Mouse (Mus musculus): Measurements from ENCODE around the gene Slc36a1. TPM values are rescaled to one million over a fixed set of nuclear protein-coding genes. Genes with fewer than 3 reads are reported as not detected.

The Slc36a1 gene
- 2.4 and 2.8 TPM in 2 replicates for polyA plus RNA-seq (2015; fragmentation: Nextera tagmentation; extraction: Ambion mirVana)

GRCm38 (mm10) chr11:55204159-55204596, at the start of gene Slc36a1:
Slc36a1 (plus strand) TSS chr11:55204350.
- H3K27ac ChIP-seq (ENCODE audit: low read length): peak within 1 kb of the TSS; percentile 33
- H3K4me2 ChIP-seq (ENCODE audit: low read depth, low read length): peak within 1 kb of the TSS; percentile 95
- H3K4me3 ChIP-seq (ENCODE audit: low read length): peak within 1 kb of the TSS; percentile 89
- H3K4me1 ChIP-seq (ENCODE audit: control insufficient read depth, insufficient read depth, low read length): peaks cover 10% of the 10 kb centered on the region
- ATAC-seq: peak; percentile 88
- no peaks in the 10 kb centered on the region for H3K36me3 ChIP-seq (ENCODE audit: control insufficient read depth, insufficient read depth, low read length)
- H3K9ac ChIP-seq (ENCODE audit: low read depth, low read length): peak within 1 kb of the TSS; percentile 87
- H3K27me3 ChIP-seq (replicated peaks; ENCODE audit: control insufficient read depth, insufficient read depth, low read length): no peaks in the 10 kb centered on the region
- WGBS: under 1% methylated on average over 31 of the region's 31 CpGs
- H3K9me3 ChIP-seq (ENCODE audit: control insufficient read depth, low read length): no peaks in the 10 kb centered on the region

GRCm38 (mm10) chr11:55154398-55155069, 49.6 kb upstream of the Slc36a1 start:
- 47% methylated on average over 3 of the region's 3 CpGs for WGBS
- H3K36me3 ChIP-seq (ENCODE audit: control insufficient read depth, insufficient read depth, low read length): no peaks in the 10 kb centered on the region
- no peak overlapping the region for H3K9ac ChIP-seq (ENCODE audit: low read depth, low read length)
- no peaks in the 10 kb centered on the region for H3K9me3 ChIP-seq (ENCODE audit: control insufficient read depth, low read length)
- H3K27ac ChIP-seq (ENCODE audit: low read length): no peak overlapping the region
- no peaks in the 10 kb centered on the region for H3K27me3 ChIP-seq (replicated peaks; ENCODE audit: control insufficient read depth, insufficient read depth, low read length)
- no peaks in the 10 kb centered on the region for H3K4me1 ChIP-seq (ENCODE audit: control insufficient read depth, insufficient read depth, low read length)
- H3K4me2 ChIP-seq (ENCODE audit: low read depth, low read length): no peak overlapping the region
- no peak overlapping the region for H3K4me3 ChIP-seq (ENCODE audit: low read length)
- no peak for ATAC-seq

- Histone ChIP-seq H3K27me3 (replicated peaks; ENCODE audit: control insufficient read depth, insufficient read depth, low read length) (no peaks in the 10 kb centered on the region), H3K4me1 (ENCODE audit: control insufficient read depth, insufficient read depth, low read length) (no peaks in the 10 kb centered on the region), H3K9ac (ENCODE audit: low read depth, low read length) (no peak overlapping the region), H3K27ac (ENCODE audit: low read length) (no peak overlapping the region), H3K4me3 (ENCODE audit: low read length) (no peak overlapping the region), H3K4me2 (ENCODE audit: low read depth, low read length) (no peak overlapping the region), H3K36me3 (ENCODE audit: control insufficient read depth, insufficient read depth, low read length) (no peaks in the 10 kb centered on the region), H3K9me3 (ENCODE audit: control insufficient read depth, low read length) (no peaks in the 10 kb centered on the region)
- 67% methylated on average over 6 of the region's 6 CpGs for WGBS
- ATAC-seq: no peak
Measured at GRCm38 (mm10) chr11:55155070-55155421, 49.1 kb upstream of the Slc36a1 start.

GRCm38 (mm10) chr11:55158785-55159359, 45.3 kb upstream of the Slc36a1 start:
- no peak overlapping the region for H3K27ac ChIP-seq (ENCODE audit: low read length)
- no peak overlapping the region for H3K9ac ChIP-seq (ENCODE audit: low read depth, low read length)
- no peaks in the 10 kb centered on the region for H3K4me1 ChIP-seq (ENCODE audit: control insufficient read depth, insufficient read depth, low read length)
- no peaks in the 10 kb centered on the region for H3K36me3 ChIP-seq (ENCODE audit: control insufficient read depth, insufficient read depth, low read length)
- no peak overlapping the region for H3K4me3 ChIP-seq (ENCODE audit: low read length)
- no peaks in the 10 kb centered on the region for H3K27me3 ChIP-seq (replicated peaks; ENCODE audit: control insufficient read depth, insufficient read depth, low read length)
- WGBS: 56% methylated on average over 13 of the region's 13 CpGs
- no peak overlapping the region for H3K4me2 ChIP-seq (ENCODE audit: low read depth, low read length)
- H3K9me3 ChIP-seq (ENCODE audit: control insufficient read depth, low read length): no peaks in the 10 kb centered on the region
- no peak for ATAC-seq

GRCm38 (mm10) chr11:55162670-55163069, 41.5 kb upstream of the Slc36a1 start:
- Histone ChIP-seq H3K4me1 (ENCODE audit: control insufficient read depth, insufficient read depth, low read length) (no peaks in the 10 kb centered on the region), H3K9me3 (ENCODE audit: control insufficient read depth, low read length) (no peaks in the 10 kb centered on the region), H3K9ac (ENCODE audit: low read depth, low read length) (no peak overlapping the region), H3K4me3 (ENCODE audit: low read length) (no peak overlapping the region), H3K27me3 (replicated peaks; ENCODE audit: control insufficient read depth, insufficient read depth, low read length) (no peaks in the 10 kb centered on the region), H3K27ac (ENCODE audit: low read length) (no peak overlapping the region), H3K36me3 (ENCODE audit: control insufficient read depth, insufficient read depth, low read length) (no peaks in the 10 kb centered on the region), H3K4me2 (ENCODE audit: low read depth, low read length) (no peak overlapping the region)
- WGBS: 53% methylated on average over 9 of the region's 9 CpGs
- no peak for ATAC-seq

- Histone ChIP-seq H3K4me1 (ENCODE audit: control insufficient read depth, insufficient read depth, low read length) (no peaks in the 10 kb centered on the region), H3K27me3 (replicated peaks; ENCODE audit: control insufficient read depth, insufficient read depth, low read length) (no peaks in the 10 kb centered on the region), H3K4me2 (ENCODE audit: low read depth, low read length) (no peak overlapping the region), H3K27ac (ENCODE audit: low read length) (no peak overlapping the region), H3K4me3 (ENCODE audit: low read length) (no peak overlapping the region), H3K36me3 (ENCODE audit: control insufficient read depth, insufficient read depth, low read length) (no peaks in the 10 kb centered on the region), H3K9me3 (ENCODE audit: control insufficient read depth, low read length) (no peaks in the 10 kb centered on the region), H3K9ac (ENCODE audit: low read depth, low read length) (no peak overlapping the region)
- 48% methylated on average over 3 of the region's 3 CpGs for WGBS
- no peak for ATAC-seq
Measured at GRCm38 (mm10) chr11:55164723-55165122, 39.4 kb upstream of the Slc36a1 start.

GRCm38 (mm10) chr11:55165748-55166147, 38.4 kb upstream of the Slc36a1 start:
- Histone ChIP-seq H3K27me3 (replicated peaks; ENCODE audit: control insufficient read depth, insufficient read depth, low read length) (no peaks in the 10 kb centered on the region), H3K4me1 (ENCODE audit: control insufficient read depth, insufficient read depth, low read length) (no peaks in the 10 kb centered on the region), H3K9ac (ENCODE audit: low read depth, low read length) (no peak overlapping the region), H3K9me3 (ENCODE audit: control insufficient read depth, low read length) (no peaks in the 10 kb centered on the region), H3K27ac (ENCODE audit: low read length) (no peak overlapping the region), H3K36me3 (ENCODE audit: control insufficient read depth, insufficient read depth, low read length) (no peaks in the 10 kb centered on the region), H3K4me3 (ENCODE audit: low read length) (no peak overlapping the region), H3K4me2 (ENCODE audit: low read depth, low read length) (no peak overlapping the region)
- WGBS: 90% methylated on average over 7 of the region's 7 CpGs
- ATAC-seq: no peak

GRCm38 (mm10) chr11:55168504-55168903, 35.6 kb upstream of the Slc36a1 start:
- 83% methylated on average over 4 of the region's 4 CpGs for WGBS
- no peak overlapping the region for H3K9ac ChIP-seq (ENCODE audit: low read depth, low read length)
- H3K27me3 ChIP-seq (replicated peaks; ENCODE audit: control insufficient read depth, insufficient read depth, low read length): no peaks in the 10 kb centered on the region
- no peaks in the 10 kb centered on the region for H3K4me1 ChIP-seq (ENCODE audit: control insufficient read depth, insufficient read depth, low read length)
- no peaks in the 10 kb centered on the region for H3K9me3 ChIP-seq (ENCODE audit: control insufficient read depth, low read length)
- H3K27ac ChIP-seq (ENCODE audit: low read length): no peak overlapping the region
- H3K4me3 ChIP-seq (ENCODE audit: low read length): no peak overlapping the region
- no peak for ATAC-seq
- no peak overlapping the region for H3K4me2 ChIP-seq (ENCODE audit: low read depth, low read length)
- H3K36me3 ChIP-seq (ENCODE audit: control insufficient read depth, insufficient read depth, low read length): no peaks in the 10 kb centered on the region

- no peak overlapping the region for H3K4me2 ChIP-seq (ENCODE audit: low read depth, low read length)
- no peak overlapping the region for H3K4me3 ChIP-seq (ENCODE audit: low read length)
- no peaks in the 10 kb centered on the region for H3K9me3 ChIP-seq (ENCODE audit: control insufficient read depth, low read length)
- H3K36me3 ChIP-seq (ENCODE audit: control insufficient read depth, insufficient read depth, low read length): no peaks in the 10 kb centered on the region
- no peak for ATAC-seq
- no peaks in the 10 kb centered on the region for H3K27me3 ChIP-seq (replicated peaks; ENCODE audit: control insufficient read depth, insufficient read depth, low read length)
- 86% methylated on average over 6 of the region's 6 CpGs for WGBS
- no peaks in the 10 kb centered on the region for H3K4me1 ChIP-seq (ENCODE audit: control insufficient read depth, insufficient read depth, low read length)
- H3K27ac ChIP-seq (ENCODE audit: low read length): no peak overlapping the region
- H3K9ac ChIP-seq (ENCODE audit: low read depth, low read length): no peak overlapping the region
Measured at GRCm38 (mm10) chr11:55168914-55169313, 35.2 kb upstream of the Slc36a1 start.
